Mouse (Mus musculus) hindbrain, embryonic 14.5 days (tissue): ENCODE measurements around the gene Tbcd. TPM values are rescaled to one million over a fixed set of nuclear protein-coding genes. Genes with fewer than 3 reads are reported as not detected.

Experiments
- ATAC-seq: fragments of 200-750 bp; cut with Nextera tagmentation; 2 replicates; pipeline ENCODE4 v1.8.0; 2017; ENCODE audit warnings: moderate number of reproducible peaks, mild to moderate bottlenecking, moderate TSS enrichment, moderate library complexity; ENCODE audit not compliant: low FRiP score
- DNase-seq: peaks from one replicate; pipeline ENCODE4 v3.0.0-alpha.2; 2015; ENCODE audit warnings: low spot score
- H3K27ac ChIP-seq: fragments of 300-500 bp; sonication (generic); 2 replicates; pipeline ENCODE4 v1.5.1; 2014; ENCODE audit warnings: mild to moderate bottlenecking, moderate library complexity
- H3K27me3 ChIP-seq: fragments of 300-500 bp; sonication (generic); 2 replicates; pipeline ENCODE4 v1.6.1; 2014; ENCODE audit warnings: mild to moderate bottlenecking, low read length, mixed read lengths; ENCODE audit not compliant: control insufficient read depth, insufficient read depth
- H3K36me3 ChIP-seq: fragments of 300-500 bp; sonication (generic); replicated peaks from 2 replicates; pipeline ENCODE4 v1.6.1; 2014; ENCODE audit not compliant: control insufficient read depth, insufficient read depth
- H3K4me1 ChIP-seq: fragments of 300-500 bp; sonication (generic); replicated peaks from 2 replicates; pipeline ENCODE4 v1.6.1; 2014; ENCODE audit warnings: antibody characterized with exemption, low read length, mixed read lengths; ENCODE audit not compliant: control insufficient read depth, insufficient read depth
- H3K4me2 ChIP-seq: fragments of 300-500 bp; sonication (generic); replicated peaks from 2 replicates; pipeline ENCODE4 v1.6.1; 2014; ENCODE audit warnings: mild to moderate bottlenecking, moderate library complexity
- H3K4me3 ChIP-seq: fragments of 300-500 bp; sonication (generic); replicated peaks from 2 replicates; pipeline ENCODE4 v1.5.1; 2014; ENCODE audit warnings: mild to moderate bottlenecking, low read length
- H3K9ac ChIP-seq: fragments of 300-500 bp; sonication (generic); 2 replicates; pipeline ENCODE4 v1.6.1; 2014
- H3K9me3 ChIP-seq: fragments of 300-500 bp; sonication (generic); 2 replicates; pipeline ENCODE4 v1.6.1; 2016; ENCODE audit warnings: low read length; ENCODE audit not compliant: control insufficient read depth
- WGBS: fragments of 180-500 bp; shearing (Covaris S2); extraction: QIAGEN DNeasy Blood & Tissue Kit; methylation state at CpG from one replicate; pipeline ENCODE4 v1.1.7; 2014; 5-methylcytosine and 5-hydroxymethylcytosine counted together
- polyA plus RNA-seq: library from polyadenylated mRNA; unstranded; fragments of >200 nt; fragmentation: Nextera tagmentation; extraction: Ambion mirVana; gene quantifications from 2 replicates; pipeline ENCODE4 v1.2.1, GENCODE M21; 2014

The Tbcd gene
- polyA plus RNA-seq, 1 experiment from 2014 or later: 55.7 TPM

- no peak for ATAC-seq
- peak overlapping the region; percentile 74 for H3K9ac ChIP-seq
- H3K27ac ChIP-seq: peak overlapping the region; percentile 64
- H3K4me3 ChIP-seq: peak overlapping the region; percentile 86
- 0 out of 2 replicates have a peak, but pooled peaks cover 7% of the 10 kb centered on the region for H3K36me3 ChIP-seq
- peaks cover 7% of the 10 kb centered on the region for H3K4me1 ChIP-seq
- WGBS: under 1% methylated on average over 28 of the region's 28 CpGs
- peak overlapping the region; percentile 92 for H3K4me2 ChIP-seq
- H3K9me3 ChIP-seq: no peaks in the 10 kb centered on the region
- no peaks in the 10 kb centered on the region for H3K27me3 ChIP-seq
- no peak for DNase-seq
Measured at GRCm38 (mm10) chr11:121421553-121422173, 30.1 kb upstream of the Tbcd start.

GRCm38 (mm10) chr11:121433397-121433796, 18.4 kb upstream of the Tbcd start:
- Histone ChIP-seq H3K4me3 (no peak overlapping the region), H3K9ac (no peak overlapping the region), H3K27ac (no peak overlapping the region), H3K9me3 (no peaks in the 10 kb centered on the region), H3K4me2 (no peak overlapping the region), H3K27me3 (no peaks in the 10 kb centered on the region), H3K36me3 (peaks cover 21% of the 10 kb centered on the region), H3K4me1 (peaks cover 13% of the 10 kb centered on the region)
- DNase-seq (no peak), ATAC-seq (no peak)
- 83% methylated on average over 4 of the region's 4 CpGs for WGBS

DNA sequence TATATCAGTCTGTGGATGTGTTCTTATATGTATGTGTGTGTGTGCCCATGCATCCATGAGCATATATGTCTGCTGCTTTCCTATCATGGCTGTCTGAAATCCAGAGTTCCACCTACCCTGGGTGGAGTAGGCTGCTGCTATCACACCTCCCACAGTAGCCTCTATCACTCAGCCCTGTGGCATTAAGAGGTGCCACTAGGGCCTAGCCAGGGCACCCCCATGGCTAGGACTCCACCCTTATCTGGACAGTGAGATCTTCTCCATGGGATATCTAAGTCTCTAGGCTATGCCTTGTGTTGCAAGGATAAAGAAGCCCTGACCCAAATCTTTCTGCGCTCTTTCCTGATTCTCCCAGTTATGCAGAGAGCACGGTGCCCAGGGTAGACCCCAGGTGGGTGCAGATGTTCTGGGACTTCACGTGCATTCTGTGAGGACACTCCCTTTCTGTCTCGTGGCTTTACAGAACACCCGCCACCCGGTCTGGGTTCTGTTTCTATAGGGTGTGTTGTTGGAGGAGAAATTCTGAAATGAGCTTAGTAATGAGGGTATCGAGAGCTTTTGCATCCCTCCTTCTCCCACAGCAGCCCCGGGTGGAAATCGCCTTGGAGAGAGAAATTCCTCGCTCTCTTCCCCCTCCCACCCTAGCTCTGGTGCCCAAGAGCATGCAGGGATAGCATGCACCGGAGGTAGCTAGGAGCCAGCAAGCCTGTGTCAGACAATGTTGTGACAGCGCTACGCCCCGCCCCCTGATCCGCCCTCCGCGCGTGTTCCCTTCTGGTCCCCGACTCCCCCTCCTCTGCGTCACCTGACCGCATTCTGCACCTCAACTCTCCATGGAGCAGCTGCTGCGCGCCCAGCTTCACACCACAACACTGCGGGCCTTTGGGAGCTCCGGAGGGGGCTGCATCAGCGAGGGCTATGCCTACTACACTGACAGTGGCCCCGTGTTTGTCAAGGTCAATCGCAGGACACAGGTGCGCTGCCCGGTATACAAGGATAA, 17.3 kb upstream of the Tbcd start, which contains the start of gene Fn3k:
Fn3k (plus strand) TSS at position 758 of the 1,000 bp plus-strand sequence.
- WGBS: 5% methylated on average over 30 of the region's 30 CpGs

GRCm38 (mm10) chr11:121437236-121437635, 14.5 kb upstream of the Tbcd start:
- Histone ChIP-seq H3K36me3 (no peaks in the 10 kb centered on the region), H3K9ac (no peak overlapping the region), H3K4me2 (no peak overlapping the region), H3K9me3 (no peaks in the 10 kb centered on the region), H3K27me3 (no peaks in the 10 kb centered on the region), H3K4me3 (no peak overlapping the region), H3K27ac (no peak overlapping the region), H3K4me1 (peaks cover 13% of the 10 kb centered on the region)
- WGBS: 84% methylated on average over 5 of the region's 5 CpGs
- DNase-seq (no peak), ATAC-seq (no peak)

More for the DNA sequence above, 17.3 kb upstream of the Tbcd start, which contains the start of gene Fn3k:
- Histone ChIP-seq H3K4me1 (peaks cover 13% of the 10 kb centered on the region), H3K9me3 (no peaks in the 10 kb centered on the region), H3K36me3 (peaks cover 11% of the 10 kb centered on the region), H3K9ac (peak within 1 kb of the TSS; percentile 71), H3K27ac (peak within 1 kb of the TSS; percentile 80), H3K27me3 (no peaks in the 10 kb centered on the region), H3K4me3 (peak within 1 kb of the TSS; percentile 49), H3K4me2 (peak within 1 kb of the TSS; percentile 88)
- DNase-seq: peak; percentile 85
- ATAC-seq: peak; percentile 98

DNA sequence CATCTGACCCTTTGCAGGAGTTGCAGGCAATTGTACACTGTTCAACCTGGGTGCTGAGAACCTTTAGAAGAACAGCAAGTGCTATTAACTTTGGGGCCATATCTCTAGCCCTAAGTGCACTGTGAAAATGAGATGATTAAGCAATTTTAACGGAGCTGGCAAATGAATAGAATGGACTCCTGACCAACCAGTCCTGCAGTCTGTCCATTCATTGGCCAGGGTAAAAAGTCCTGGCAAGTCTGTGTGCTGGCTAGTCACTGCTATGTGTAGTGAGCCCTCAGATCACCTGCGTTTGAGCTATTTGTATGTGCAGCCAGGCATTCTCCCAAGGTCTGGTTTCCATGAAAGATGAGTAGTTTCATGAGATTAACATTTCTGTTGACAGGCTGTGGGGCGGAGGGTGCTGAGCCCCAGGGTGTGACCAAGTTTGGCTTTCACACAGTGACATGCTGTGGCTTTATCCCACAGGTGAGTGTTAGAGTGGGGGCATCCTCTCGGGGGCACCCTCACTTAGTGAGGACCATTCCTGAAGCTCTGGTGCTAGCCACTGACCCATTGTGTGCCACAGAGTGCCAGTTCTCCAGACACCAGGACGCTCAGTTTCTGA, 12.0 kb upstream of the Tbcd start:
- H3K4me2 ChIP-seq: no peak overlapping the region
- H3K27ac ChIP-seq: no peak overlapping the region
- no peak overlapping the region for H3K4me3 ChIP-seq
- WGBS: 64% methylated on average over 5 of the region's 5 CpGs
- H3K9me3 ChIP-seq: no peaks in the 10 kb centered on the region
- ATAC-seq (no peak), DNase-seq (no peak)
- H3K9ac ChIP-seq: no peak overlapping the region
- H3K36me3 ChIP-seq: no peaks in the 10 kb centered on the region
- H3K4me1 ChIP-seq: no peaks in the 10 kb centered on the region
- H3K27me3 ChIP-seq: no peaks in the 10 kb centered on the region

DNA sequence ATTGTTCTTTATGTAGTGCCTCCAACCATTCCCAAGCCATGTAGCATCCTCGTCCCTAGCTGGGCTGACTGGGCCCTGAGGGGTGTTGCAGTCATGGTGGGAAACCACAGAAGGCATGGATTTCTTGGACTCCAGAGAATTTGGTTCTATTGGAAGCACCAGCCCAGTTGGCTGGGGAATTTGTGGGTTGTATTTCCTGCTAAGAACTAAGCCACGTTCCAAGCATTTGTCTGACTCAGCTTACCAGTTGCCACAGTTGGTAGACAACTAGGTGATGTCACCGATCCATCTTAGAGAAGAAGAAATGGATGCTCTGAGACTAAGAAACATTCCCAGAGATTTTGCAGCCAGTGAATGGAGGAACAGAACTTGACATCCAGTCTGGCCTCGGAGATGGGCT, 10.1 kb upstream of the Tbcd start:
- no peak overlapping the region for H3K9ac ChIP-seq
- H3K27ac ChIP-seq: no peak overlapping the region
- no peaks in the 10 kb centered on the region for H3K36me3 ChIP-seq
- no peak overlapping the region for H3K4me3 ChIP-seq
- no peaks in the 10 kb centered on the region for H3K9me3 ChIP-seq
- DNase-seq (no peak), ATAC-seq (no peak)
- no peaks in the 10 kb centered on the region for H3K4me1 ChIP-seq
- no peak overlapping the region for H3K4me2 ChIP-seq
- no peaks in the 10 kb centered on the region for H3K27me3 ChIP-seq
- WGBS: 87% methylated on average over 4 of the region's 4 CpGs

DNA sequence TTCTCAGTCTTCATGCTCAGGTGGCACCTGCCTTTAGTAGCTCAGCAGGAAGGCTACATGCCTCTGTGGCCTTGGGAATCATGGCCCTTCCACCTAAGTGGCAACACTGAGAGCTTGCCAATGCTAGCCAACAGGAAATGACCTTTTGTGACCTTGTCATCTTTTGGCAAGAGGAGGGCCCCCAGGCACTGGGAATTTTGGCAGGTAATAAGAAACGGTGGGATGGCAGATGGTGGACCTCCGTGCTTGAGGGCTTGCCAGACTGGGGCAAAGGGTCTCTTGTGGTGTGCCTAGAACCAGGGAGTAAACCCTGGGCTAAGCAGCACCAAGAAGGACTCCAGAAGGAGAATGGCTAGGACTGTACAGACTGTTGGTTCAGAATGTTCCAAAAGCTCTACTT, 9.7 kb upstream of the Tbcd start:
- Histone ChIP-seq H3K4me3 (no peak overlapping the region), H3K9me3 (no peaks in the 10 kb centered on the region), H3K4me1 (no peaks in the 10 kb centered on the region), H3K27ac (no peak overlapping the region), H3K27me3 (no peaks in the 10 kb centered on the region), H3K36me3 (no peaks in the 10 kb centered on the region), H3K4me2 (no peak overlapping the region), H3K9ac (no peak overlapping the region)
- WGBS: 71% methylated on average over 2 of the region's 2 CpGs
- no peak for DNase-seq
- no peak for ATAC-seq

DNA sequence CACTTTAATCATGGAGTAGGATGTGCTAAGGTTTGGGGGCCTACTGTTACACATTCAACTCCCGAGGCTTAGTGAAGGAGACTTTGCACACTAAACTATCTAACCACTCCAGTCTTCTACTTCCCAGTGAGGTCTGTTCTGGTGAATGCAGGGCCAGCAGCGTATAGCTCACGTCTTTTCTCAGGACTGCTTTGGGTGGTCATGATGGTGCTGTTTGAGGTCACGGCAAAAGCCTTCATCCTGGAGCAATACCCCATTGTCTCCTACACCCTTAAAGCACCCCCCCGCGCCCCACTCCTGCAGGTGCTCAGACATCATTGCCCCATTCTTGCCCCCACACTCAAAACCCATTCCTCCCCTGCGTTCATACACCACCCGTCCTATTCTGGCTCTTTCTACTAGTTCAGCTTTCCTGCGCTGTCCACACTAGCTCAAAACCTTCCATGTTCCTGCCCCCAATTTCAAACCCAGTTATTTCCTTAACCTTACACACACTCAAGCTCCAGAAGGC, 478 bp upstream of the Tbcd start:
- Histone ChIP-seq H3K4me3 (peak overlapping the region; percentile 76), H3K9me3 (no peaks in the 10 kb centered on the region), H3K27ac (peak overlapping the region; percentile 41; the same call in 1 of the 2 replicates), H3K4me1 (peaks cover 17% of the 10 kb centered on the region), H3K9ac (peak overlapping the region; percentile 78), H3K4me2 (peak overlapping the region; percentile 77), H3K36me3 (peaks cover 8% of the 10 kb centered on the region; the same call in 1 of the 2 replicates), H3K27me3 (no peaks in the 10 kb centered on the region)
- DNase-seq: no peak
- peak; percentile 5; the same call in 1 of the 2 replicates for ATAC-seq
- WGBS: 28% methylated on average over 9 of the region's 9 CpGs

- Histone ChIP-seq H3K27me3 (no peaks in the 10 kb centered on the region), H3K4me3 (no peak overlapping the region), H3K4me2 (no peak overlapping the region), H3K27ac (no peak overlapping the region), H3K4me1 (peaks cover 7% of the 10 kb centered on the region), H3K9ac (no peak overlapping the region), H3K9me3 (0 out of 2 replicates have a peak, but pooled peaks cover 3% of the 10 kb centered on the region), H3K36me3 (peaks cover 62% of the 10 kb centered on the region)
- ATAC-seq (no peak), DNase-seq (no peak)
- 90% methylated on average over 3 of the region's 3 CpGs for WGBS
Measured at GRCm38 (mm10) chr11:121457874-121458273, 6.1 kb downstream of the Tbcd start.
